Mouse (Mus musculus) embryonic fibroblast, embryonic 13.5 days (primary cell): Measurements from ENCODE around the gene Gne.

Experiments
- CTCF ChIP-seq: IDR thresholded peaks from 2 replicates; pipeline ENCODE4 v1.5.1; 2011; ENCODE audit warnings: mild to moderate bottlenecking, control low read depth, low read length, moderate library complexity, borderline replicate concordance; ENCODE audit not compliant: insufficient read depth
- POLR2A ChIP-seq: IDR thresholded peaks from 2 replicates; pipeline ENCODE4 v1.6.1; 2011; ENCODE audit warnings: low read depth, mild to moderate bottlenecking, control low read depth, low read length, moderate library complexity

GRCm38 (mm10) chr4:44013391-44014070 lies 70.4 kb downstream of the Gne start:
- TF ChIP-seq POLR2A (0 out of 2 replicates have a peak, but pooled peaks have one; percentile 3), CTCF (no peak)
